Mouse (Mus musculus): Measurements from ENCODE around the gene Celf2. TPM values are rescaled to one million over a fixed set of nuclear protein-coding genes. Genes with fewer than 3 reads are reported as not detected.

The Celf2 gene
- polyA plus RNA-seq, 1 experiment, result 68.8 TPM

DNA sequence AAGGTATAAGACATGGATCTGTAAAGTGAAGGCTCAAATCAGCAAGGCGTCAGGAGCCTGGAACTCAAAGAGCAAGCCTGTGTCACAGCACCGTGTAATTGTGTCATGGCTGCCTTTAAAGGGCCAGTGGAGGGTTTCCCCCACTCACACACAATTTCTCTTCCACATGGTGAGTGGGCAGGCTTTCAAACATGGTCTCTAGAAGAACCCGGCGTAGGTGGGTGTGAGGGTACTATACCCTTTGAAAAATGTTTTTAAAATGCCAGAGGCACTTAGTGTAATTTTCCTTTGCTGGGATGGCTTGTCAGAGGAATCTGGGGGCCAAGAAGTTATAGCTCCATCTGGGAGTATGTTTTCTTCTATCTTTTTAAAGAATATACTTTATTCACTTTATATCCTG is 594.0 kb downstream of the Celf2 start:
- DNase-seq (ENCODE audit: low read depth), result no peak

DNA sequence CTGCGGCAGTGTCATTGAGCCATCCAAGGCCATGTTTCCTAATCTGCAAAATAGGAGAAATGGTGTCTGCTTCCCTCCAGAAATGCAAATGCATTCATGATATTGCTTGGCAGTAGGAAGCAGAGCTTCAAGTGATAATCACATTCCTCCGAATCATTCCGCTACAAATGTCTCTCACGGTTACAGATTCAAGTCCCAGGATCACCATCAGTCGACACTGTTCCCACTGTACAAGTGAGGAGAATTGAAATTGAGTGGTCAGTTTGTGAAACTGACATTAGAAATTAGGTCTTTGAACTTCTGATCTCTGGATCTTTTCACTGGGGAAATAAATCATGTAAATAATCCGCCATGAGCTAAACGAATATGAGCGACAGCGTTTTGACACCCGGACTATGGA is 596.0 kb downstream of the Celf2 start:
- no peak for DNase-seq (ENCODE audit: low read depth)

DNA sequence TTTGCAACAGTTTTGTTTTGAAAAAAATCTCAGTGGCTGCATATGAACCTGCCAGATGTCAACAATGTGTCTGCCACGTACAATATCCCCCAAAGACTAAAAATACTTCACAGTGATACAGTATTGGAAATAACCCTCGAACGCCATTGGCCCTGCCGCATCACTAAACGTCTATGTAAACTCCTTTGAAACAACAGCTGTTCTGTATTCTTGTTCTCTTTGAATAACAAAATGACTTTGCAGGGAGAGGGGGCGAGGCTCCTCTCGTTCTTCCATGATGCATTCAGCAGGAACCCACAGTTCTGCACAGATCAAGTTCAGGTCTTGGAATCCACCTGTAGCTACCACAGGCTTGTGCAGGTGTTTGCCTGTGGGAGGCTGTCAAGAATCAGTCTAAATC is 597.4 kb downstream of the Celf2 start:
- DNase-seq (ENCODE audit: low read depth), result no peak

DNA sequence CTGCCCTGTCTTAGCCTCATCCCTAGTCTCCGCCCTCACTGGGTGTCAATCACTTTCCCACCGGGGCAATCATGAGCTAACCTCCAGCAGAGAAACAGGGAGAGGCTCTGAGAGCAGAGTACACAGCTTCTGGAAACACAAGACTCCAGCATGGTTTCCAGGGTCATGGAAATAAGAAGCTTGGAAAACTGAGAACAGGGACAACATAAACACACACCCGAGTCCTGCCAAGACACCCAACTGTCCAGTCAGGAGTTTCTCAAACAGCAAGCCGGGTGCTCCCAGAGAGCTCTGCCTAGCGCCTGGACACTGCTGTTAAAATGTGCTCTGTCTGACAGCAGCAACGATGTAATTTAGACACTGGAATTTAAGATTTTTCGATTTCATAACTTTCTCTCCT is 599.4 kb downstream of the Celf2 start:
- DNase-seq (ENCODE audit: low read depth), result no peak

DNA sequence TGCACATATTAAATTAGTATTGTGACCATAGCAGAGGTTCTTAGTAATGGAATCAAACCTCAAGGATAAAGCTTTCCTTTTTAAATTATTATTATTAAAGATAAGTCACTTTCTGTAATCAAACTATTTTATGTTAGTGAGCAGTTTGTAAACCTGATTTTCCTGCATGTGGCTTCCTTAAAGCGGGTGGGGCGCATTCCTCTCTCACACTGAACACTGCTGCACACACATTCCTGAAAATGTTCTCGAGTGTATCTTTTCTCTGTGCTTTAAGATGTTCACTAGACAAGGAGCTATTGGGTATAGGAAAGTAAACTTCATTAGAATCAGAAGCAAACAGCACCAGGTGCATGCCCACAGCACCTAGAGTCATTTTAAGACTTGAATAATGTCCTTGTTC is 605.0 kb downstream of the Celf2 start:
- DNase-seq (ENCODE audit: low read depth), result no peak

DNA sequence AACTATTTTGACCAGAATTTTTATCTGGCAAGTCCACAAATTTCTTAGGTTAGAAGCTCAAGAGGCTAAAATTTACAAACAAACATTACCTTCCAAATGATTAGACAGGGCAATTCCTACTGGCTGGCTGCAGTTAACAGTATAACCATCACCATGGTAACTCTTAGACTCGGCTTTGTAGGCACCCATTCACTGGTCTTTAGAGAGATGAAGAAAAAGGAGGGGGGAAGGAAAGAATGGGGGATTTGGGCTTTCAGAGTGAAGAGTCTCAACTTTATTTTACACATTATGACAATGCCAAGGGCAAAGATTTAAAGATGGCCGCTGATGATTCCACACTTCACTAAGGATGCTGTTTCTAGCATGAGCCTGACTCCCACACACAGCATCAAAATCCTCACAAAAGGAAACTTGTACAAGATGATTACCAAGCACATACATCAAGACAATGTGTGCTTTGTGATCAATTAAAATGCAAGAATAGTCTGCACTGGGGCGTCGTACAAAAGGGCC is 606.1 kb downstream of the Celf2 start:
- DNase-seq (ENCODE audit: low read depth), result no peak

DNA sequence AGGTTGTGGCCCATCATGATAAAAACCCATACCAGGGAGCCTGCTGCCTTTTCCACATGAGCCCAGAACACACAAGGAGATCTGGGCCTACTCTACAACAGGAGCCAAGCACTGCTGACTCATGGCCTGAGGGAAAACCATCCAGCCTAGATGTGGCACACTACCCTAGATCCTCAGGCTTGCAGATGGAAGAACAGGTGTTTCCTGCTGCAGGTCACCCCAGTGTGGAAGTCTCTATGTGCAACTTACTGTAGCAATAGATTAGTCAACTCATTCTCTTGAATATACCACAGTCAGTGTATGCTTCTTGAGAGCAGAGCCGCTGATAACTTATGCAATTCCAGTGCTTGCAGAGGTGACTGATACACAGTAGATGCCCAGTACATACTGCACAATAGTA is 612.5 kb downstream of the Celf2 start:
- no peak for DNase-seq (ENCODE audit: low read depth)

DNA sequence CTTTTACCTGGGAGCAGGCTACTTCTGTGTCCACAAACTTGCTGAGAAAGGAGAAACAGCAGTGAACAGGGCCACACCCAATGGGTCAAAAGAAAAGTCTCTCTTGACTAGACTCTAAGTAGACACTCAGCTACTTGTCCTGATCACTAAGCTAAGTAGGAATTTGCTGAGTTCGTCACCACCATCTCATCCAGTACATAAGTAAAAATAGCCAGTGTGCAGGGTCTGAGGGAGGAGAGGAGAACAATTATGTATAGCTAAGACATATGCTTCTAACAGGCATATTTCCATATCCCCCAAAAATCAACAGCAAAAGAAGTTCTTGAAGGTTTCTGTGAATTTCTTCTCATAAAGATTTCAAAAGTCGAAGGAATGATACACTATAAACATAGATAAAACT is 615.8 kb downstream of the Celf2 start:
- DNase-seq (ENCODE audit: low read depth), result no peak

DNA sequence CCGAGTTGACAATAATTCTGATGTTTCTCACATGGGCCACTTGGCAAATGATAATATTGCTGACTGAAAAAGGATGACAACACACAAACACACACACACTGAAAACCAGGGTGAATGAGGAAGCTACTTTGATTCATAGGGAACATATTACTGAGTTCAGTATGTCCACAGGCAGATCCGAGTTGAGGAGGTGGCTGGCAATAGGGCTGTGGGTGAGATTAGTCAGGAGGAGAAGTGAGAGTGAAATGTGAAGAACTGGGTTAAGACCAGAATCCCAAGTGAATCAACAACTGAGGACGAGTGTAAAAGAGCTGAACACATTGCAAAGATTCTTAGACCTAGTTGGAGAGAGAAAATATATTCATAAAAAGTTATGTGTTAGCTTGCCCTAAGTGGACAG is 616.3 kb downstream of the Celf2 start:
- DNase-seq (ENCODE audit: low read depth), result no peak

DNA sequence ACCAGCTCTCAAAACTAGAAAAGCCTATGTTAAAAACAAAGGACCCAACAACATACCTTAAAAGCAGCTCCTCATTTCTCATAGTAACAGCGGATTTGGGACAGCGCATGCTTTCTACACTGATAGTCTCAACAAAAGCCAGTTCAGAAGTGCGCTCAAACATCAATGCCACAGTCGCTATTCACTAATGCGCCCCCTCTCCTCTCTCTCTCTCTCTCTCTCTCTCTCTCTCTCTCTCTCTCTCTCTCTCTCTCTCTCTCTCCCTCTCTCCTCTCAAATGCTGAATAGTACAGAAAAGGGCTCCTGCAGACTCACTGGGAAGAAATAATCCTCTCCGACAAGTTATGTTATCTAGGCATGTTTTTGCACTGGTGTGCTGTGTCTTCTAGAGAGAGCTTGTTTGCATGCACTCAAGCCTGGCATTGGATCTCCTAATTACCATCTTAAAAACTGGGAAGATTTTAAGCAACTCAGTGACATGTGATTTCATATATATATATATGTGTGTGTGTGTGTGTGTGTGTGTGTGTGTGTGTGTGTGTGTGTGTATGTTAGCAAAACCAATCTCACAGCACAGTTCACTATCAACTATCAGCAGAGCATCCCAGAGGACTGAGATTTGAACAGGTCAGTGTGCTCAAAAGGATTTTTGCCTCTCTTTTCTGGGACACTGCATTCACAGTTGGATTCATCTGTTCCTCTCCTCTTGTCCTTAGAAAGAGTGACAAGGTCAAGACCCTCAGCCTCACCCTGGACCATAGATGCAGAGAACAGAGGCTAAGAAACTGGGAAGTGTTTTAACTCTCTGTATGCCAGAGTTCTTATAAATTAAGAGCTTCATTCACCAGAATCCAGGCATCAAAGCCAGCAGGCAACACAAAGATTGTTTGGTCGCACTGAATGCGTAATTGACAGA is 624.3 kb downstream of the Celf2 start:
- no peak for DNase-seq (ENCODE audit: low read depth)

DNA sequence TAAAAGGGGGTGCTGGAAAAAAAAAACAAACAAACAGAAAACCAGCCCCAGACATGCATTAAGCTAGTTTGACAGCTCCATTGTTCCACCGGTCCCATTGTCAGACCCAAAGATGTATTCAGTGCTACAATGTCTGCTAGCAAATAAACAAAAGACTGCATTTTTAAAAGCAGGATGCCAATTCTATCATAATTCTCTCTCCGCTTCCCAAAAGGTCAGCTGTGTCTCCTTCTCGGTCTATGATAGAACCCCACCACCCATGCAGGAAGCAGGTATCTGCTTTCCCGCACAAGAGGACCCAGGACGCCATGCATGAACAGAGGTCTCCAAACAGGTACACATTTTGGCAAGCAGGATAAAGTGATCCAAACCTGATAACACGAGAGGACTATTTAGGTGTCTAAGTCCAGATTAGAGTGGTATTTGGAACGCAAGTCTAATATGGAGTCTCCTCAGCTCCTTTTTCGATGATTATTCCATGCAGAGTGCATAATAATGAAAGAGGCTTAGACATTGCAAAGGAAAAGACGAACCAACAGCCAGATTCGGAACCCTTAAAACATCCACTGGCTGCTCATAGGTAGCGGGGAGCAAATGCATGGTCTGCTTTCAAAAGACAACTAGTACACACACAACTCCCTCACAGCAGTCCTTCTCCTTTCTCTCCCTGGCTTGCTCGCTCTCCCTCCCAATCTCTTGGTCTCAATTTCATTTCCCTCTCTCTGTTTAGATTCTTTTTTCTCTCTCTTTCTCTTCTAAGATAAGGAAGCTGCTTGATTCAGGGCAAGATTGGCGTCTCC is 625.2 kb downstream of the Celf2 start:
- DNase-seq (ENCODE audit: low read depth), result no peak

DNA sequence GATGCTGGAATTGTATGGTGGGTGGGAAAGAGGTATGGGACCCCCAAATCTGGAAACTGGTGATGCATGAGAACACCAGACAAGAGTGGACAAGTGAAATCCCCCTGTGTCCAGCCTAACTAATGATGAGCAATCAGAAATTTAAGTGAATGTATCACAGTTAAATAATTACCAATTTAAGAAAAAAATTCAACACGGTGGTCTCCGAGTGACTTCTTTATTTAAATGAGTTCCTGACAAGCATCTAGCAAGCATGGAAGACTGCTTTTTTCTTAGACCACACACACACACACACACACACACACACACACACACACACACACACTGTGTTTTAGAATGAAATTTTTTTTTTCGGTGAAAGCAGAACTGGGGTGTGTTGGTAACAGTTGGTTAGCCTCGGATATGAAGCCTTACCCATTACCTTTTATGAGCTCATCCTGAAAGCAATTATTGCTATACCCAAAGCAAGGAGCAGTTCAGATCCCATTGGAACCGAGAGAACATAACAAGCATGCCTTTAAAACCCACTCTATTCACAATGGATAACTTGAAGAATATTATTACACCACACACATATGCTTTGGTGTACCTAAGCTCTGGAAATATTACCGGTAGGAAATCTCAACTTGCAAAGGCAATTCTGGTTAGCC is 627.0 kb downstream of the Celf2 start:
- no peak for DNase-seq (ENCODE audit: low read depth)

DNA sequence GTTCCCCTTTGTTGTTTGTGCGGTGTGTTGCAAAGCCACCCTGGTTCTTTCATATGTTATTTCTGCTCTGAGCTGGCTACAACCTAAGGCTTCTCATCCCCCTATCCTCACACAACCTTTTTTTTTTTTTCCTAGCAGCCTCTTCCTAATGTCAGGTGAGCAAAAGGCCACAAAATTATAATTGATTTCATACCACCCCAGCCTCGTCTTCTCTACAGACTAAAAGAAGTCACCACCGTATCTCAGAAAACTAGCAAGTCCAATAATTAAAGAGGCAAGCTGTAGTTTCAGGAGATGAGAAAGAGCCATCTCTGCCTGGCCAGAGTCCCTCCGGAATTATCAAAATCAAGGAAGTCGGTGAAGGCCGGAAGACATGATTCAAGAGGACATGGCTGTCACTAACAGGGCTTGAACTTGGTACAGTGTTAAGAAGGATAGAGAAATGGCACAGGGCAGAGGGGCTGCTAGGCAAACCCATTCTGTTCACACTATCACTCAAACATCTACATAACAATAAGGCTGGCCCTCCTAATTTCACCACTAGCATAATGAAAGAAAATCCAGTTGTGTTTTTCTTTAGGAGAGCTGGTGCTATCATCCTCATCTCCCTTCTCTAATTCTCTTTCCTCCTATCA is 628.3 kb downstream of the Celf2 start:
- no peak for DNase-seq (ENCODE audit: low read depth)

DNA sequence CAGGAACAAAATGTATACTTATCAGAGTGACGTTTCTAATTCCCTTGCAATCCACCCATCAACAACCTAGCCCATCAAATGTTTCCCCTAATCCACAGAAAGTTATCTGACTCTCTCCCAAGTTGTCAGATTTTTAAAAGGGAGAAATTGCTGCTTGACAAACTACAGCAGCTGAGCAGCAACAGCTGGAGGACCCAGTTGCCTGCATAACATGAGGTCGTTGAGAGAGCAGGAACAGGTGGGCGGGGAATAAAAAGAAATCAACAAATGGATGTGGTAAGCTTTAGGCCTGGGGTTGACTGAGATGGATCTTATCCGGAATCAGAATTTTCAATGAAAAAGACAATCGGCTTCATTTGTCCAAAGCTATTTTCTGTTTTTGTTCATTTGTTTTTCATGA is 632.3 kb downstream of the Celf2 start:
- DNase-seq (ENCODE audit: low read depth), result no peak

DNA sequence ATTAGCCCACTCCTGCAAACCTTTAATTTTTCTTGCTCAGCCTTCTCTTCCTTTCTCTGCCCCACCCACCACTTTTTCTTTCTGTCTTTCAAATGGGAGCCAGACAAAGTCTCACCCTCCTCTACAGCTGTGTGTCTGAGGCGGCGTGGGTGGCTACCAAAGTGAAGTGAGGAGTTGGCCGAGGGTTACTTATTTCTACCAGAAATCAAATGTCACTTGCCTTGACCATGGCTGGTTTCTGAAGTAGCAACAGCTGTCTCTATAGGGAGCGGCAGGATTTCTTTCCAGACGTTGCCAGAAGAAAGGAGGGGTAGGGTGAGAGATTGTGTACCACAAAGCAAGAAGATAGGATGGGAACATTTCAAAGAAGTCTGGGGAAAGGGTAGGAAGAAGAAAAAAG is 632.8 kb downstream of the Celf2 start:
- no peak for DNase-seq (ENCODE audit: low read depth)

DNA sequence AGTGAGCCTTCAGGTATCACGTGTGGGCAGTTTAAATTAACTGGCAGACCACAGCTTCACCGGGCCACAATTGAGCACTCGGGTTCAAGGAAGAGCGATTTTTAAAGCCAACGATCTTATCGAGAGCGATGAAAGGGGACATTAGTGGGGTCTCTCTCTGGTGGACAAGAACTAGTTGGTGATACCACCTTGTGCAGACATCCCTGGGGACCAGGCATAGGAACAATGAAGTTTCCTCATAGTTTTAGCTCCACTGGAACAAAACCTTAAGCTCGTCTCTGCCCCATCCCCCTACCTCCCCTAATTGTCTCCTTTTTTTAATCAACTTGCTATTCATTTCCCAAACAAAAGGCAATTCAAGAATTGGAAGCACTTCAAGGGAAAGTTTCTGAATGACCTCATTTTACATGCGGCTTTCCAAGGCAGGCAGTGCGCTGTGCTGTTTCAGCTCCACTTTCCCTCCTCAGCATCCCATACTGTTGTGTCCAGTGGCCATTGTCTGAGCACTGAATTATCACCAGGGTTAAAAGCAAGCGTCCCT is 634.2 kb downstream of the Celf2 start:
- DNase-seq (ENCODE audit: low read depth), result no peak

DNA sequence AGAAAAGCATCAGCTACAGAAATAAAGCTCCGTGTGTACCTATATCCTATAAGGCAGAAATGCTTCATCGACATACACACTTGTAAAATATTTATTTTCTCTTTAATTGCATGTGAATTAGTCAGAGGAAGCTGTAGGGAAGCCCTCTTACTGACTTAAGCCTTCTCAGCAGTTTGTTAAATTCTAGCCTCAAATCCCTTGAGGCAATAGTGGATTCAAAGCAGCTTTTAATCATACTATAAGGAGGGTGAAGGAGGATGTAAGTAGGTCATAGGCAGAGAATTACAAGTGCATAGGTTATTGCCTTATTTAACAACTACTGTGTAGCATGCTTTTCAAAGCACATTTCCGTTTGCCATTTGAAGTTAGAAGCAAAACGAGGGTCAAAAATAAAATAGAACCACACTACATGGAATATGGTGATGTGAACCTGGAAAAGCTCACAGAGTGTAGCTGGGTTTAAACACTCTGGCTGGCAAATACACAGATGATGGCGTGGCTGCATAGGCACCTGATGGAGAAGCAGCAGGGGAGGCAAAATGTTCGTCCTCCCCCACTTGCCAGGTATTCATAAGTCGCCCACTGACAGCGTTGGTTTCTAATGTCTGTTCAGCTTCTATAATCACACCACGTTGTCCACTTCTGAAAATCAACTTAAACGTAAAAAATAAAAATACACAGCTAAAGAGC is 635.0 kb downstream of the Celf2 start:
- no peak for DNase-seq (ENCODE audit: low read depth)

DNA sequence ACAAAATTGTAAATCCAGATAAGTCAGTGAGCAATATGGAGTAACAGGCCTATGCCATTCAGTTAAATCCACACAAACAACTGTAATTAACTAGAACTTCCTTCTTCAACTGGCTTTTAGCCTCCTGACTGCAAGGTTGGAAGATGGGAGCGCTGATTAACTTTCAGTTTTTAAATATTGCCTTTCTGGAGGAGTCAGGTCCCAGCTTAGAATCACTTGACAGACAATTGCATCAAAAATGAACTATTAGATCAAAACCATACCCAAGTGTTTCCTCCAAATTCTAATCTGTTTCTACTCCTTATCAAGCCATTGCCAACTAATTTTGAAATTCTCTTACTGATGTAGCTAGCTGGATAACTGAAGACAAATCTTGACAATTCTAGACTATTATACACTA is 635.7 kb downstream of the Celf2 start:
- no peak for DNase-seq (ENCODE audit: low read depth)

DNA sequence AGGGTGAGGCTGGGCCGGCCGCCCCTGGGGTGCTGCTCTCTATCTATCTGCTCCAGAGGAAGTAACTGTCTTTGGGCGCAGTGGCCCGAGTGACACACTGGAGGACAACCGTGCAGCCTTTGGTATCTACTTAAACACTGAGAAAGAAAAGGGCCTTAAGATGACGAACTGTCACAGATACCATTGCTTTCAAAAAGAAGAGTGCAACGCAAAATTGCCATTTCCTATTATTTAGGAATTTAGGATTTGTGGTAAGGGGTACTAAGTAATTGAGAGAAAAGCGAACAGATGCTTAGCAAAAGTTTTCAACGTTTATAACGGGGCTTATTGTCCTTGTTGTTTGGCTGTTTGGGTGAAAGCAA is 636.5 kb downstream of the Celf2 start:
- DNase-seq (ENCODE audit: low read depth), result no peak

DNA sequence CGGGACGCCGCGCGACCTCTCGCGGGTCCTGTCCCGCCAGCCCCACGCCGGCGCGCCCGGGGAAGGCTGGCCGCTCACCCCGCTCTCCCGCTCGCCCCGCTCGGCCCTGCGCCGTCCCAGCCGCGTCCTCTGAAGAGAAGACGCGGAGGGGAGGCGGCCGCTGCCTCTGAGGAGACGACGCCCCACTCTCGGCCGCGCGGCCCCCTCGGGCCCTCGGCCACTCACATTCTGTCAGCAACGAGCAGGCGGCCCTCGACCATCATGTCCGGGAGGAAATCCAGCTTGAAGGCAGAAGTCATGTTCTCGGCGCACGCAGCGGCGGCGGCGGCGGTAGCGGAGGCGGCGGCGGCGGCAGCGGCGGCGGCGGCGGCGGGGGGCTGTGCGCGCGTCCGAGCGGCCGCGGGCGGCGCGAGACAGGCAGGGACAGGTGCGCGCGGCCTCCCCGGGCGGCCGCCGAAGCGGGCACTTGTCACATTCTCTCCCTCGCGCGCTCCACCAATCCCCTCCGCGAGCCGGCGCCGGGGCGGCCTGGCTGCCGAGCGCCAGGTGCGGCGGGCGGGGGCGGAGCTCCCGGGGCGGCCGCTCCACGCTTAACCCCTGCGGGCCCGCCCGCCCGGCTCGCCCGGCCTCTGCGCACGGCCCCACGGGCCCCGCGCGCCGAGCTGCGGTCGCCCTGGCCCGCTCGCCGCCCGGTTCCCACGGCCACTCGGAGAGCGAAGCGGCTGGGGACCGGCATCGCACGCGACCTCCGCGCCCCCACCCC is 637.1 kb downstream of the Celf2 start:
- no peak for DNase-seq (ENCODE audit: low read depth)

Measured in gonadal fat pad, adult 2 months (tissue).